Mouse (Mus musculus) urinary bladder, postnatal 36 days (tissue): ENCODE measurements around the gene Afap1l2.

Experiments
- DNase-seq, 2 experiments: peaks; one replicate each; pipeline ENCODE4 v3.0.0; 2022; ENCODE audit warnings: low spot score in 2 of 2, mixed read lengths in 1 of 2

Gene Afap1l2

GRCm38 (mm10) chr19:57007781-57008710 lies at the start of gene Afap1l2:
Gene Afap1l2 (minus strand): TSS chr19:57008228.
- DNase-seq = peak; percentile 64 to 71

GRCm38 (mm10) chr19:57057568-57057967 lies 49.5 kb upstream of the Afap1l2 start:
- no peak for DNase-seq

DNA sequence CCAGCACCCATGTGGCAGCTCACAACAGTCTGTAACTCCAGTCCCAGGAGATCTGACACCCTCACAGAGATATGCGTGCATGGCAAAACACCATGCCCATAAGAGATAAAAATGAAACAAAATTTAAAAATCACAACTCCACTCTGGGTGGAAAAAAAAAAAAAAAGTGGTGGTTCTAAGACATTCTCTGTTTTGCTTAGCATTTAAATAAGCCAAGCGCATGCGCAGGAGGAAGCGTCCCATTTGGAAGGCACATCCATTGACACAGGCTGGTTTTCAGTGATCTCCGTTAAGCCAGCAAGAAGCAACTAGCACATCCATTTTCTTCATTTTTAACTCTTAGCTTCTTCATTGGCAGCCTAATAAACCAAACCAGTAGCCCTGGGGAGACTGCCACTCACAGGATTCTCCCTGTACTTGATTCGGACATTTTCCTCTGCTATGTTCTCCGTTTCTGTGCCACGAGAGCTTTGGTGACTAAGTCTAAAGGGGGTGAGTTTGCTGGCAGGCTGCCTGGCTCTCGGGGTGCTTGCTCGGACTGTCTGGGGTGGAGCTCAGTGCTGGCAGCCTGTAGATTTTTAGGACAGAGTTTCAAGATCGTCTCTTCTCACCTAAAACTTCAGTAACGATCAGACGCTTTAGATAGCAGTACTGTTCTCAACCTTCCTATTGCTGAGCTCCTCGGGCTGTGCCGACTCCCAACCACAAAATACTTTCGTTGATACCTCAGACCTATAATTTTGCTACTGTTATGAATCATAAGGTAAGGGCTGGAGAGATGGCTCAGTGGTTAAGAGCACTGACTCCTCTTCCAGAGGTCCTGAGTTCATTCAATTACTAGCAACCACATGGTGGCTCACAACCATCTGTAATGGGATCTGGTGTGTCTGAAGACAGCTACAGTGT lies 47.4 kb upstream of the Afap1l2 start:
- no peak for DNase-seq

- no peak for DNase-seq
Measured at GRCm38 (mm10) chr19:57052959-57053358, 44.9 kb upstream of the Afap1l2 start.

DNA sequence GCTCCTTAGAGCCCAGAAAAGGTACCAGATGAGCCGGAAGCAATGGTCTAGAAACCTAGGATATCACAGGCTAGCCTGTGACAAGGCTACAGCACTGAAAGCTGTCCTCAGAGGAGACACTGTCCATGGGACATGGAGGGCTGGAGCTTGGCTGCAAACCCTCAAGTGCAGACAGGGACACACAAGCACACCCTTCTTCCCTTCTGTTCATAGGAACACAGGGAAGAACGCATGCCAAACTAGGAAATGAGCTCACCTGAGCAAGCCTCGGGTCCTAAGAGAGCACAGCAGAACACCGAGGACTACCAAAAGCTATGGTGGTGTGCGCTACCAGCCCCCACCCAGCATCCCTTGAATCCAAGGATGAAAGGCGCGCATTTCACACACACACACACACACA lies 44.0 kb upstream of the Afap1l2 start:
- no peak for DNase-seq

- DNase-seq = no peak
Measured at GRCm38 (mm10) chr19:57049592-57050090, 41.6 kb upstream of the Afap1l2 start.

DNA sequence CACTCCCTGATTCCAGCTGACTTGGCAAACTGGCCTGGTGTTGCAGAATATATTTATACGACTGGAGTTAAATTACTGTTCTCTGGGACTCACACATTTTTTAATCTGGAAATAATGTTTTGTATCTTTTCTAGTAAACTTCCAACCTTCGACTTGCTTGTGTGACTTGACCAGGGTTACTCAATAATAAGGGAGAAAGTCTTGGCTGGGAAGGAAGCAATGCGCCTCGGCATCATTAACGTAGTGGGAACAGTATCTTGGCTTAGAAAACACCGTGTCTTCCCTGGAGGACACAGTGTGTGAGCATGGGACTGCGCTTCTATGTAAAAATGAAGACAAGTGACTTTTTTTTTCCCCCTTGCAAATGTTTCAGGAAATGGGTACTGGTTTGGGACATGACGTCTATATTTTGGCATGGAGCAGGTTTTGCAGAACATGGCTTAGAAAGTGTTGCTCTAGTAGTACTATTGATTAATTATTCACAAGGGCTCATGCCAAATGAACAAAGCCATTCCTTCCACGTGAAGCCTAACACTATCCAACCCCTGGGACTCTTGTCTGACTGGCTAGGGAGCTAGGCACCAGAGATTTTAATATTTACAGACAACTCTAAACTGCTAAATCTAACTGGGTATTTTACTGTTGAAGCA lies 39.8 kb upstream of the Afap1l2 start:
- peak in 1 of 2 experiments; percentile 40 for DNase-seq

- no peak for DNase-seq
Measured at GRCm38 (mm10) chr19:57039258-57039657, 31.2 kb upstream of the Afap1l2 start.

GRCm38 (mm10) chr19:57036860-57037259 lies 28.8 kb upstream of the Afap1l2 start:
- no peak for DNase-seq

- DNase-seq = peak in 1 of 2 experiments; percentile 57
Measured at GRCm38 (mm10) chr19:57031582-57031981, 23.6 kb upstream of the Afap1l2 start.

DNA sequence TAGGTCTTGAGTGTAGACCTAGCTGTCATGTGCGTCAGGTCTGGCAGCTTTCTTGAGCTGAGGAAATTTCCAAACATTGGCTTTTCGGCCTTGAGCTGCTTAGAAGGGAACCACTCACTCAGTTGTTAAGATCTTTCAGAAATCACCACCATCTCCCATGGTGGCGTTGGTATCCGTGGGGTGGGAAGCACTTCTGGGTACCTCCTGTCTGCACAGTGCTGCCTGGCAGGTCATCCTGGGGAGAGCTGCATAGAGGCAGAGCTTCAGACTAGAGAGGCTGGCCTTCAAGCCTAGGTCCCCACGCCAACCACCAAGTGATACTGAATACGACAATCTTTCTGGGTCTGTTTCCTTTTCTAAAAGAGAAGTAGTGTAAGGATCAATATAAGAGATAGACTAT lies 21.4 kb upstream of the Afap1l2 start:
- no peak for DNase-seq

DNA sequence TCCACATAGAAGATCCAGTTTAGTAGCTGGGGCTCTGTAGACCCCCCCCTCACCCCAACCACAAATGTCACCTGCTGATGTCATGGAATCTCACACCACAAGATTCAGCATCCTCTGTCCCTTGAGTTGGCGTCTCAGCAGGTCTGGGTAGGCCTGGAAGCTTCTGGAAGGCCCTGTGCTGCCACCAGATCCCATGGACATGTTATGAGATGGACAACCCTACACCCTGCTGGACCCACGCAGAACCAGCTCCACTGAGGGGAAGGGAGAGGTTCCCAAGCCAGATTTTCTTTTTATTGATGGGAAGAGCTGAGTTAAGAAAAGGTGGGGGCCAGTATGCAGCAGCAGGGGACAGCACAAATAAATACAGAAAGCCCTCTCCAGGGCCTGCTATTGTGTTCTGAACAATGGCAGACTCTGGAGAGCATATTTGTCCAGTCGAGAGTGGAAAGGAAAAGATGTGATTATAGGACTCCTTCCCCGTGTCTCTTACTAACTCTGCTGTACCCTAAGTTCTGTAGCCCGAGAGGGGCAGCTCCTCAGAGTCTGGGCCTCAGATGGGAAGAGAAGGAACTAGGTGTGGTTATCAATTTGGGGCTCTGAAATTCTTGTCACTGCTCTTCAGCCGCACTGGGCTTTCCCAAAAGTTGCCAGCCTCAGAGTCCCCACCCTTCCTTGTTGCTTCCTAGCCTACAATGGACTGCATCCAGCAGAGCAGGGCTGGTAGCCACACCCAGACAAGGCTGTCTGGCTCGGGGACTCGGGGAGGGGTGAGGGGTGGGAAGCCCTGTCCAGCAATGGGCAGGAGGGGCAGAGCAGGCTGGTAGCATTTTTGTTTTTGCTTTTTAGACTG lies 20.5 kb upstream of the Afap1l2 start:
- DNase-seq = no peak

DNA sequence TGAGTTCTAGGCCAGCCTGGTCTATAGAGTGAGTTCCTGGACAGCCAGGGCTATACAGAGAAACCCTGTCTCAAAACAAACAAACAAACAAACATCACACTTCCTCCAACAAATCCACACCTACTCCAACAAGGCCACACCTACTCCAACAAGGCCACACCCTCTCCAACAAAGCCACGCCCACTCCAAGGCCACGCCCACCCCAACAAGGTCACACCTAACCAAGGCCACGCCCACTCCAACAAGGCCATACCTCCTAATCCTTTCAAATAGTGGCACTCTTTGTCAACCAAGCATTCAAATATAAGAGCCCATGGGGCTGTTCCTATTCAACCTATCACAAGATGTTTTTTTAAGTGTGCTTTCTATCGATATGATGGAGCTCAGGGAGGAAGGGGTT lies 18.5 kb upstream of the Afap1l2 start:
- DNase-seq = no peak

DNA sequence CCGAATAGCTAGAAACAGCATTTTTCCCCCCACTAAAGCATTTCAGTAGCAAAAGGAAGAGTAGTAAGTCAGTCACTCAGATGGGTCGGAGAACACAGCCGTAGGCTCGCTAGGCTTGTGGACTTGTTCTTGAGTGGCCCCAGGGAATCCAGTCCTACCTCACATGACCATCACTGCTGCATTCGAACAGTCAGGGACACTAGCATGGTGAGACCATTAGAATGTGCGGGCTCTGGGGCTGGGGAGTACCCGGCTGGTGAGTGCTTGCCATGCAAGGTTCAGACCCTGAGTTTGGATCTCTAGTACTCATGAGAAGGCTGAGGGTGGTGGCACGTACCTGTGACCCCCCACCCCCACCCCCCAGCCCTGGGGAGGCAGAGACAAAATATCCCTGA lies 9.8 kb upstream of the Afap1l2 start:
- DNase-seq = no peak

DNA sequence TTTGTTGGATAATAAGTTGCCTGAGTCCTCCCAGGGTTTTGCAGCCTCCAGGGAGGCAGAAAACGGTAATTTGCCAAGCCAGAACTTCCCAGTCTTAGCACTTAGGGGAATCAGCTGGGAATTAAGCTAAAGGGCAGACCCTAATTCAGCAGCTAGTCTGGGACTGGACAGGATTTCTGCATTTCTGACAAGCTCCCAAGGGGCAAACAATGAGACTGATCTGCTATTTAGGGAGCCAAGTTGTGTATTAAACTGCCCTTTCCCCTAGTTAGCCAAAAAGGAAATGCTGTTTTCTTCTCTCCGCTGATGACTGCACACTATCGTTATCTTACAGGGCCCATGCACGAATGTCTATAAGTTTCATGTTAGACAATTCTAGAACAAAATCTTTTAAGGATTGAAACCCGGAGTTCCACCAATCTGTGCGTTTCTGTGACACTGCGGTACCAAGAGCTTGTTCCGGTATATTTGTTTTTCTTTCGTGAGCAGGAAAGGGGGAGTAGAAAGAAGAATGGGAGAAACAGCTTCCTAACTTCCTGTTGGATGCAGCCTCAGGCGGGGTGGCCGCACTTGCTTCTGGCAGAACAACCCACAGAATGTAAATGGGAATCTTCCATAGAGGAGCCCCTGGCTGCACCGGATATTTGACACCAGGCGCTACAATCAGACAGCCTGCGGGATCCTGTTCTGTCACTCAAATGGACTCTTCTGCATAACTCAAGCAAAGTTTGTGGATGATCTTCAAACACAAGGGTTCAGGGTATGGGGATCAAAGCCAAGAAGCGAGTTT lies 9.2 kb upstream of the Afap1l2 start:
- DNase-seq = no peak

DNA sequence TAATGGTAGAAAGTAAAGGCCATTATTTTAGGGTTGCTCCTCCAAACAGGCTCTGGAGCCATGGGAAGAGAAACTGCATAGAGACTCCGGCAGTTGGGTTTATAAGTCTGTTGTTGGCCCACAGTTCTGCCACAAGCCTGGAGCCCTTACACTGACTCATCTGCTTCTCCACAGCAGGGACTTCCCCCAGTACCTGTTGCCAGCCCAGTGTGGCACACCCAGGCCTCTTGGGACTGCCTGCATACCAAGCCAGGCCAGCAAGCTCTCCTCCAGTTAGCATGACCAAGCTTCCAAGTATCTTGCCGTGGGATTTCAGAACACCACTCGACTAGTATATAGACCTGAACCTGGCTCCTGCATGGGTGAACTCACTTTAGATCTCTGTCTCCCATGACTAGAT lies 6.8 kb upstream of the Afap1l2 start:
- DNase-seq = peak in 1 of 2 experiments; percentile 57

DNA sequence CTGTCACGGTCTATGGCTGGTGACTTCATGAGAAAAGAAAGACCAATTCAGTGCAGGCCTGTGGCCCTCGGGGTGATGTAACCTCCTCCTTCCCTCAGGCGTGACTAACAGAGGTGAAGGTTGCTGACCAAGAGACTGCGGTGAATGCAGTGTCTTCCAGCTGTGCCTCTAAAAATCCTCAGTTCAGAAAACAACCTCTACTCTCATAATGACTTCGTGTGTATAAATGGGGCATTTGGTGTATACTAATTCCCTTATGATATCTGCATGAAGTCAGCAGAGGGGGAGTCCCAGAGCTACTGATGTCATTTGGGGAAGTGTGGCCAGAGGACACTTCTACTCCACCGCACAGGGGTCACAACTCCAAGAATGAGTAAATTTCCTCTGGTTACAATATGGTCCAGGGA lies 5.2 kb upstream of the Afap1l2 start:
- no peak for DNase-seq

GRCm38 (mm10) chr19:57012068-57012467 lies 4.0 kb upstream of the Afap1l2 start:
- DNase-seq = no peak

- no peak for DNase-seq
Measured at GRCm38 (mm10) chr19:57010064-57010463, 2.0 kb upstream of the Afap1l2 start.

DNA sequence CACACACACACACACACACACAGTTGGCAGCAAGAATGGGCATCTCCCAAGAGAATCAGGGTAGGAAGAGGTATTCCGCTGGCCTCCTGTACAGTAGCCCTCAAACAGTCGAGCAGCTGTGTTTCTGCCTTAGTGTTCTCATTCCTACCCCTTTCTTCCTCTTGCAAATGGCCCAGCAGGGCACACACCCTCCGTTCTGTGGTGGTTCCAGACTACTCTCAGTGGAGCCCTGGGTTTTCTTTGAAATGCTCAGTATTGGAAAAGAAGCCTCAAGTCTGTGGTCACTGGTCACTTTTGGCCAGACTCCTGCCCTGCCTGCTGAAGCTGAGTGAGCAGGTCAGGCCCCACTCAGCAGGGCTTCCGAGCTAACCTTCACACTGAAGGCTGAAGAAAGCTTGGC lies 1.6 kb upstream of the Afap1l2 start:
- DNase-seq = no peak
